Mouse (Mus musculus) frontal cortex, postnatal 25 days (tissue): Measurements from ENCODE around the gene BC017158.

ENCODE experiments used
- DNase-seq, 2 experiments: peaks; one replicate each; pipeline ENCODE4 v3.0.0; 2022; ENCODE audit warnings: low spot score in 2 of 2

BC017158 gene

DNA sequence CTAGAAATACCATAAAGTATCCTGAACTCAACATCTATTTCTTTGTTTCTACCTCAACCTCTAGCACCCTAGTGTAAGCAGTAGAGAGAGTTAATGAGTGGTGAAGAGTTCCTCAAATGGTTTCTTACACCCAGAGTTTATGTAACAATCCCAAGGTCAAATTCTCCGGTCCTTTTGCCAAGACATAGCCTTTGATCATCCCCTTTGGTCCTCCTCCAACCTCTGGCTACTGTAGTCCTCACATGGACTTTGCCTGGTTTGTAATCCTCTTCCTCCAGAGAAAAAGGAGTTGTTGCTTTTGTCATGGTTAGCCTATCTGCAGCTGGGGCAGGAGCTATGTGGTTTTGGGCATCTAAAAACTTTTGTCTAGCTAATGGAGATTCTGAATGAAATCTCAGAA is 62.5 kb downstream of the BC017158 start:
- no peak for DNase-seq

DNA sequence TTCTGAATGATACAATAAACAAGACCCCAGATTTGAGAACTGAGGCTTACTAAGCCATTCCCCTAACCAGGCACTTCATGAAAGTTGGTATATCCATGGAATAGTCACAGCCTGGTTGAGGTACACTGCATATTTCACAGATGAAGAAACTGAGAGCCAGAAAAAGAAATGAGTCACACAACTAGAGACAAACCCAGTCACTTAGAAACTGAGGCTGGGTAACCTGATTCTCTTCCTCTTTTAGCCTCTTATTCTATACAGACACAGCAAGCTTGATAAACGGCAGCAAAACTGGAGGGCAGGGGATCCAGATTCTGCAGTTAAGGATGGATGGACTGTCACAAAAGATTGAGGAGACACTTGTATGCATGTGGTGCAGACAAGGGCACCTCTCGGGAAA is 63.2 kb downstream of the BC017158 start:
- DNase-seq = no peak

DNA sequence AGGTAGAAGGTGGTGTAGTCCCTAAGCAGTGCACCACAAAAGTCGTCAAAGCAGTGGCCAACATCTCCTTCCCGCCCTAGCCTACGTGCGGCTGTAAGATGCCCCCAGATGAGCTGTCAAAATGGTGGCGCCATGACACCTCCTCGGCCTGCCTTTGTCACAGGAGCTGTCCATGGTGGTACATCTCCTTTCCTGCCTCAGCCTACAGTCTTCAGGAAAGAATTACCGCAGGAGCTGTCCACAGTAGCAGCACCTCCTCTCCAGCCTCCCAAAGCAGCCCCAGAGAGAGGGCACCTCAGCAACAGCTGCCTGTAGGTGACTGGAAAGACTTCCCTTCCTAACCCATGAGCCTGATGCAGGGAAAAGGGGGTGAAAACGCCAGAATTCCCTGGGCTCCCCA is 66.2 kb downstream of the BC017158 start:
- no peak for DNase-seq
